Comparison of ENCODE assay signal across 8 mouse cellular contexts in genomic region chr19:44265911-44266337, GRCm38 (mm10). TPM values are rescaled to one million over a fixed set of nuclear protein-coding genes. Genes with fewer than 3 reads are reported as not detected.
DNase-seq lines count a peak whose midpoint lies in the region; ATAC-seq and TF ChIP-seq lines count a peak whose summit lies in the region.

No protein-coding gene starts in this region.

- peak; percentile 13; the same call in 1 of the 2 replicates for ATAC-seq in hindbrain, embryonic 11.5 days (ENCODE audit: low FRiP score)
- no peak for ATAC-seq in hindbrain, embryonic 14.5 days (ENCODE audit: low FRiP score)
- ATAC-seq in intestine, embryonic 16.5 days = no peak
- 0 out of 2 replicates have a peak, but pooled peaks have one; percentile 9 for ATAC-seq in midbrain, embryonic 15.5 days (replicated peaks)

- 13% methylated on average over 5 of the region's 5 CpGs for WGBS in hindbrain, embryonic 11.5 days
- 16% methylated on average over 5 of the region's 5 CpGs for WGBS in hindbrain, embryonic 14.5 days
- WGBS in intestine, embryonic 16.5 days = 59% methylated on average over 5 of the region's 5 CpGs
- 21% methylated on average over 5 of the region's 5 CpGs for WGBS in midbrain, embryonic 15.5 days

- H3K4me1 ChIP-seq in hindbrain, embryonic 11.5 days (replicated peaks; ENCODE audit: control insufficient read depth, insufficient read depth, low read length) = no peaks in the 10 kb centered on the region
- peaks cover 6% of the 10 kb centered on the region; the same call in 1 of the 2 replicates for H3K4me1 ChIP-seq in hindbrain, embryonic 14.5 days (replicated peaks; ENCODE audit: control insufficient read depth, insufficient read depth, low read length)
- H3K4me1 ChIP-seq in bone marrow macrophage, adult 2 months (ENCODE audit: control insufficient read depth, insufficient read depth, low read length) = peaks cover 36% of the 10 kb centered on the region
- peaks cover 12% of the 10 kb centered on the region for H3K4me1 ChIP-seq in intestine, embryonic 16.5 days (ENCODE audit: control insufficient read depth, insufficient read depth, low read length)
- H3K4me1 ChIP-seq in midbrain, embryonic 15.5 days = peaks cover 12% of the 10 kb centered on the region

- no peak for TF ChIP-seq CTCF in bone marrow macrophage, adult 2 months (IDR thresholded peaks at IDR 0.05; ENCODE audit: low read depth, low read length)

- TF ChIP-seq POLR2A in bone marrow macrophage, adult 2 months (IDR thresholded peaks at IDR 0.05; ENCODE audit: borderline replicate concordance, low read depth, low read length) = no peak

- no peaks in the 10 kb centered on the region for H3K27me3 ChIP-seq in hindbrain, embryonic 11.5 days (ENCODE audit: control insufficient read depth, insufficient read depth, low read length)
- H3K27me3 ChIP-seq in hindbrain, embryonic 14.5 days (ENCODE audit: control insufficient read depth, insufficient read depth, low read length) = no peaks in the 10 kb centered on the region
- H3K27me3 ChIP-seq in intestine, embryonic 16.5 days (replicated peaks; ENCODE audit: control insufficient read depth, insufficient read depth, low read length) = no peaks in the 10 kb centered on the region
- H3K27me3 ChIP-seq in midbrain, embryonic 15.5 days (replicated peaks) = no peaks in the 10 kb centered on the region

- H3K4me3 ChIP-seq in hindbrain, embryonic 11.5 days (ENCODE audit: low read depth, low read length) = no peak overlapping the region
- H3K4me3 ChIP-seq in hindbrain, embryonic 14.5 days (replicated peaks; ENCODE audit: low read length) = no peak overlapping the region
- no peak overlapping the region for H3K4me3 ChIP-seq in bone marrow macrophage, adult 2 months (ENCODE audit: insufficient read depth, low read length)
- H3K4me3 ChIP-seq in intestine, embryonic 16.5 days (ENCODE audit: low read length) = no peak overlapping the region
- no peak overlapping the region for H3K4me3 ChIP-seq in midbrain, embryonic 15.5 days

- H3K36me3 ChIP-seq in hindbrain, embryonic 11.5 days (ENCODE audit: control insufficient read depth, insufficient read depth, low read length) = no peaks in the 10 kb centered on the region
- no peaks in the 10 kb centered on the region for H3K36me3 ChIP-seq in hindbrain, embryonic 14.5 days (replicated peaks; ENCODE audit: control insufficient read depth, insufficient read depth)
- H3K36me3 ChIP-seq in intestine, embryonic 16.5 days (ENCODE audit: control insufficient read depth, insufficient read depth, low read length) = no peaks in the 10 kb centered on the region
- H3K36me3 ChIP-seq in midbrain, embryonic 15.5 days (replicated peaks) = no peaks in the 10 kb centered on the region

- no peaks in the 10 kb centered on the region for H3K9me3 ChIP-seq in hindbrain, embryonic 11.5 days (ENCODE audit: control insufficient read depth, low read length)
- H3K9me3 ChIP-seq in hindbrain, embryonic 14.5 days (ENCODE audit: control insufficient read depth, low read length) = no peaks in the 10 kb centered on the region
- no peaks in the 10 kb centered on the region for H3K9me3 ChIP-seq in intestine, embryonic 16.5 days (ENCODE audit: control insufficient read depth, low read length)
- no peaks in the 10 kb centered on the region for H3K9me3 ChIP-seq in midbrain, embryonic 15.5 days

- H3K9ac ChIP-seq in hindbrain, embryonic 11.5 days (ENCODE audit: low read depth, low read length) = no peak overlapping the region
- no peak overlapping the region for H3K9ac ChIP-seq in hindbrain, embryonic 14.5 days
- H3K9ac ChIP-seq in intestine, embryonic 16.5 days (ENCODE audit: low read depth, low read length) = peak overlapping the region; percentile 73; the same call in 1 of the 2 replicates
- no peak overlapping the region for H3K9ac ChIP-seq in midbrain, embryonic 15.5 days

- H3K4me2 ChIP-seq in hindbrain, embryonic 11.5 days (replicated peaks; ENCODE audit: low read depth, low read length) = 0 out of 2 replicates have a peak overlapping the region, but pooled peaks have one; percentile 11
- no peak overlapping the region for H3K4me2 ChIP-seq in hindbrain, embryonic 14.5 days (replicated peaks)
- H3K4me2 ChIP-seq in intestine, embryonic 16.5 days (ENCODE audit: low read depth, low read length) = peak overlapping the region; percentile 63; the same call in 1 of the 2 replicates
- no peak overlapping the region; the same call in 1 of the 2 replicates for H3K4me2 ChIP-seq in midbrain, embryonic 15.5 days

- H3K27ac ChIP-seq in hindbrain, embryonic 11.5 days (ENCODE audit: low read depth, low read length) = peak overlapping the region; percentile 92
- H3K27ac ChIP-seq in hindbrain, embryonic 14.5 days = no peak overlapping the region
- H3K27ac ChIP-seq in bone marrow macrophage, adult 2 months (ENCODE audit: insufficient read depth, low read depth, low read length) = peak overlapping the region; percentile 69
- peak overlapping the region; percentile 97 for H3K27ac ChIP-seq in intestine, embryonic 16.5 days (ENCODE audit: low read length)
- H3K27ac ChIP-seq in midbrain, embryonic 15.5 days = no peak overlapping the region

- DNase-seq in hindbrain, embryonic 11.5 days (ENCODE audit: low spot score) = peak; percentile 58
- DNase-seq in hindbrain, embryonic 14.5 days (ENCODE audit: low spot score) = no peak
- no peak for DNase-seq in cerebellum, adult 11 months
- no peak for DNase-seq in cerebellum, postnatal 14 days
- DNase-seq in urinary bladder, postnatal 36 days (ENCODE audit: low spot score in 2 of 2) = no peak

RNA-seq across cellular contexts. Expression of gene Scd2, which starts 27.6 kb away (rescaled TPM):
- polyA plus RNA-seq in hindbrain, embryonic 11.5 days (2014; fragmentation: Nextera tagmentation; extraction: Ambion mirVana) = 314 and 349 TPM in 2 replicates
- polyA plus RNA-seq in hindbrain, embryonic 14.5 days (2014; fragmentation: Nextera tagmentation; extraction: Ambion mirVana) = 323 and 381 TPM in 2 replicates
- polyA plus RNA-seq in bone marrow macrophage, adult 2 months (2012; ENCODE audit: insufficient read depth, insufficient read length, missing spikeins) = 6.7 and 7.7 TPM in 2 replicates
- 452 and 553 TPM in 2 replicates for polyA plus RNA-seq in intestine, embryonic 16.5 days (2015; fragmentation: Nextera tagmentation; extraction: Ambion mirVana)
- 251 and 253 TPM in 2 replicates for polyA plus RNA-seq in midbrain, embryonic 15.5 days (2015; fragmentation: Nextera tagmentation; extraction: Ambion mirVana)

Comparison
In these comparisons a context has a peak if more than half of its experiments do, and no peak if none do; other contexts are left out.
1. ATAC-seq: peak in hindbrain, embryonic 11.5 days (single experiment) and midbrain, embryonic 15.5 days (single experiment); none in hindbrain, embryonic 14.5 days (single experiment) and intestine, embryonic 16.5 days (single experiment).
2. H3K27ac ChIP-seq: peak in hindbrain, embryonic 11.5 days (single experiment), bone marrow macrophage, adult 2 months (single experiment) and intestine, embryonic 16.5 days (single experiment); none in hindbrain, embryonic 14.5 days (single experiment) and midbrain, embryonic 15.5 days (single experiment).
3. H3K4me2 ChIP-seq: peak in hindbrain, embryonic 11.5 days (single experiment) and intestine, embryonic 16.5 days (single experiment); none in hindbrain, embryonic 14.5 days (single experiment) and midbrain, embryonic 15.5 days (single experiment).
4. RNA of gene Scd2, which starts 27.6 kb away (polyA plus RNA-seq): 452 to 553 TPM in intestine, embryonic 16.5 days, 323 to 381 TPM in hindbrain, embryonic 14.5 days, 314 to 349 TPM in hindbrain, embryonic 11.5 days and 251 to 253 TPM in midbrain, embryonic 15.5 days; 6.7 to 7.7 TPM in bone marrow macrophage, adult 2 months; every median in the first group is over 10 times any median in the second.